In the genomic region with DNA sequence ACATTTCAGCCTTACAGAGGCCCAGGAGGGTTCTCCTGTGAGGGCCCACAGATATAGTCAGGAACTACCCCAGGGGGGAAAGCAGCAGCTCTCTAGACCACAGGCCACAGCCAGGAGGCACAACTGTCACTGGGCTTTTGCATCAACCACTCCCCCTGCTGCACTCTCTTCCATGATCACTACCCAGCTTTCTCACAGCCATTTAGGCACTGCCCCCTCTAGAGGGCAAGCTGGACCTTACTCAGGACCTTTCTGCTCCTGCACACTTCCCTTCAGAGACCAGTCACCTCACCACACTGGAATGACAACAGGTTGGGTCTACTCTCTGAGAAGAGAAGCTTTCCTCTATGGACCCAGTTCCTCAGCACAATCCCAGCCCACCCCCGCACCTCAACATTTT, we compare ENCODE assay signal across 8 mouse cellular contexts. TPM values are rescaled to one million over a fixed set of nuclear protein-coding genes. Genes with fewer than 3 reads are reported as not detected.
DNase-seq lines count a peak whose midpoint lies in the region; ATAC-seq lines count a peak whose summit lies in the region.

No protein-coding gene starts in this region.

- ATAC-seq in hematopoietic stem cell, adult 5-6 weeks (replicated peaks in 1 of 2; ENCODE audit: insufficient read depth in 1 of 2, low FRiP score in 2 of 2, low TSS enrichment in 1 of 2, low read depth in 1 of 2, poor library complexity in 2 of 2, severe bottlenecking in 2 of 2), result peak; percentile 28 to 37; a peak in 1 of 4 replicates
- ATAC-seq in limb, embryonic 12.5 days (ENCODE audit: insufficient number of reproducible peaks, insufficient read depth, low FRiP score, low TSS enrichment, low read depth), result no peak
- ATAC-seq in midbrain, embryonic 11.5 days (ENCODE audit: low FRiP score), result no peak

- peak; percentile 42 for DNase-seq in layer of hippocampus, adult 11-12 months (ENCODE audit: low spot score)
- DNase-seq in layer of hippocampus, adult 9-11 months, result no peak
- peak; percentile 41 for DNase-seq in embryo, embryonic 9.5 days (ENCODE audit: extremely low spot score)
- no peak for DNase-seq in midbrain, embryonic 11.5 days (ENCODE audit: low spot score, missing footprints)
- no peak for DNase-seq in frontal cortex, postnatal 14 days (ENCODE audit: low spot score in 2 of 2)
- DNase-seq in cerebellum, adult 18-20 months, result no peak

- no peak overlapping the region for H3K27ac ChIP-seq in limb, embryonic 12.5 days
- no peak overlapping the region for H3K27ac ChIP-seq in midbrain, embryonic 11.5 days (ENCODE audit: low read depth, low read length)

- peaks cover 15% of the 10 kb centered on the region for H3K9me3 ChIP-seq in limb, embryonic 12.5 days
- H3K9me3 ChIP-seq in midbrain, embryonic 11.5 days (ENCODE audit: control insufficient read depth, low read length), result peaks cover 5% of the 10 kb centered on the region

- peak overlapping the region; percentile 82 for H3K4me3 ChIP-seq in limb, embryonic 12.5 days (replicated peaks)
- no peak overlapping the region for H3K4me3 ChIP-seq in midbrain, embryonic 11.5 days (ENCODE audit: low read depth, low read length)

- peak overlapping the region; percentile 93 for H3K4me2 ChIP-seq in limb, embryonic 12.5 days
- H3K4me2 ChIP-seq in midbrain, embryonic 11.5 days, result peak overlapping the region; percentile 82; the same call in 1 of the 2 replicates

- WGBS in limb, embryonic 12.5 days, result 81% methylated on average over 1 of the region's 1 CpGs
- WGBS in midbrain, embryonic 11.5 days, result 75% methylated on average over 1 of the region's 1 CpGs

- H3K27me3 ChIP-seq in limb, embryonic 12.5 days, result no peaks in the 10 kb centered on the region
- H3K27me3 ChIP-seq in midbrain, embryonic 11.5 days (ENCODE audit: control insufficient read depth, insufficient read depth, low read length), result no peaks in the 10 kb centered on the region

- H3K4me1 ChIP-seq in limb, embryonic 12.5 days (replicated peaks), result peaks cover 20% of the 10 kb centered on the region
- peaks cover 14% of the 10 kb centered on the region for H3K4me1 ChIP-seq in midbrain, embryonic 11.5 days (ENCODE audit: control insufficient read depth, insufficient read depth, low read length)

- 0 out of 2 replicates have a peak overlapping the region, but pooled peaks have one; percentile 90 for H3K9ac ChIP-seq in limb, embryonic 12.5 days (replicated peaks)
- H3K9ac ChIP-seq in midbrain, embryonic 11.5 days (ENCODE audit: low read length), result no peak overlapping the region; the same call in 1 of the 2 replicates

- H3K36me3 ChIP-seq in limb, embryonic 12.5 days, result peaks cover 48% of the 10 kb centered on the region
- H3K36me3 ChIP-seq in midbrain, embryonic 11.5 days (ENCODE audit: control insufficient read depth, insufficient read depth, low read length), result peaks cover 31% of the 10 kb centered on the region

RNA-seq across cellular contexts. Expression of a gene that starts 2.0 kb away (rescaled TPM):
- total RNA-seq in hematopoietic stem cell, adult 5-6 weeks (2017), result 6.6 and 10.5 TPM in 2 replicates
- 14.4 and 17.4 TPM in 2 replicates for polyA plus RNA-seq in limb, embryonic 12.5 days (2016; fragmentation: Nextera tagmentation; extraction: Ambion mirVana)
- polyA plus RNA-seq in midbrain, embryonic 11.5 days (2014; fragmentation: Nextera tagmentation; extraction: Ambion mirVana), result 8.2 and 8.8 TPM in 2 replicates

RNA-seq across cellular contexts. Expression of a gene that starts 30.4 kb away (rescaled TPM):
- 19.7 and 23.4 TPM in 2 replicates for total RNA-seq in hematopoietic stem cell, adult 5-6 weeks (2017)
- polyA plus RNA-seq in limb, embryonic 12.5 days (2016; fragmentation: Nextera tagmentation; extraction: Ambion mirVana), result 82.6 and 97.6 TPM in 2 replicates
- polyA plus RNA-seq in midbrain, embryonic 11.5 days (2014; fragmentation: Nextera tagmentation; extraction: Ambion mirVana), result 62.0 and 65.7 TPM in 2 replicates

RNA-seq across cellular contexts. Expression of a gene that starts 31.0 kb away (rescaled TPM):
- 15.3 and 37.5 TPM in 2 replicates for total RNA-seq in hematopoietic stem cell, adult 5-6 weeks (2017)
- polyA plus RNA-seq in limb, embryonic 12.5 days (2016; fragmentation: Nextera tagmentation; extraction: Ambion mirVana), result 1.9 and 2.9 TPM in 2 replicates
- 1.9 and 2.0 TPM in 2 replicates for polyA plus RNA-seq in midbrain, embryonic 11.5 days (2014; fragmentation: Nextera tagmentation; extraction: Ambion mirVana)

RNA-seq across cellular contexts. Expression of a gene that starts 51.1 kb away (rescaled TPM):
- 0.45 and 0.63 TPM in 2 replicates for total RNA-seq in hematopoietic stem cell, adult 5-6 weeks (2017)
- polyA plus RNA-seq in limb, embryonic 12.5 days (2016; fragmentation: Nextera tagmentation; extraction: Ambion mirVana), result 1.5 and 1.6 TPM in 2 replicates
- 2.8 and 3.0 TPM in 2 replicates for polyA plus RNA-seq in midbrain, embryonic 11.5 days (2014; fragmentation: Nextera tagmentation; extraction: Ambion mirVana)

RNA-seq across cellular contexts. Expression of a gene that starts 52.0 kb away (rescaled TPM):
- 0.55 and 0.56 TPM in 2 replicates for total RNA-seq in hematopoietic stem cell, adult 5-6 weeks (2017)
- polyA plus RNA-seq in limb, embryonic 12.5 days (2016; fragmentation: Nextera tagmentation; extraction: Ambion mirVana), result 32.6 and 37.0 TPM in 2 replicates
- 91.8 and 97.3 TPM in 2 replicates for polyA plus RNA-seq in midbrain, embryonic 11.5 days (2014; fragmentation: Nextera tagmentation; extraction: Ambion mirVana)

Comparison
In these comparisons a context has a peak if more than half of its experiments do, and no peak if none do; other contexts are left out.
1. DNase-seq: peak in layer of hippocampus, adult 11-12 months (single experiment) and embryo, embryonic 9.5 days (single experiment); none in layer of hippocampus, adult 9-11 months (single experiment), midbrain, embryonic 11.5 days (single experiment), frontal cortex, postnatal 14 days (0 of 2) and cerebellum, adult 18-20 months (0 of 2).
2. ATAC-seq: peak in hematopoietic stem cell, adult 5-6 weeks (2 of 2); none in limb, embryonic 12.5 days (single experiment) and midbrain, embryonic 11.5 days (single experiment).